Mouse (Mus musculus) gastrocnemius, postnatal 14 days (tissue): ENCODE measurements around the gene Muc4. TPM values are rescaled to one million over a fixed set of nuclear protein-coding genes. Genes with fewer than 3 reads are reported as not detected.

ENCODE experiments used
- DNase-seq: peaks from one replicate; pipeline ENCODE4 v3.0.0; 2021; ENCODE audit warnings: mixed read lengths
- intact Hi-C: fragments of 180-260 bp; cut with DNase I; formaldehyde crosslinking; loops from one replicate; pipeline ENCODE4 v1.15.1; 2025; ENCODE audit warnings: low total_unique reads
- total RNA-seq, 2 experiments: library from RNA; stranded (reverse); gene quantifications; 2 replicates each; pipeline ENCODE4 v1.2.3; 2021

The Muc4 gene
- total RNA-seq, 2 experiments from 2014 or later, result 0.22 to 0.33 TPM

GRCm38 (mm10) chr16:32723767-32724166, 11.9 kb upstream of the Muc4 start:
- no peak for DNase-seq
- intact Hi-C loops, result no loop called here

- DNase-seq, result no peak
- intact Hi-C loops, result no loop called here
Measured at GRCm38 (mm10) chr16:32724259-32724658, 11.4 kb upstream of the Muc4 start.

- intact Hi-C loops, result no loop called here
- DNase-seq, result no peak
Measured at GRCm38 (mm10) chr16:32726501-32726900, 9.2 kb upstream of the Muc4 start.

GRCm38 (mm10) chr16:32728240-32728639, 7.4 kb upstream of the Muc4 start:
- intact Hi-C loops, result no loop called here
- no peak for DNase-seq

GRCm38 (mm10) chr16:32728730-32729129, 7.0 kb upstream of the Muc4 start:
- no peak for DNase-seq
- intact Hi-C loops, result no loop called here

GRCm38 (mm10) chr16:32733213-32733612, 2.5 kb upstream of the Muc4 start:
- intact Hi-C loops, result no loop called here
- no peak for DNase-seq

- intact Hi-C loops, result no loop called here
- no peak for DNase-seq
Measured at GRCm38 (mm10) chr16:32736022-32736421, 336 bp downstream of the Muc4 start.

- no peak for DNase-seq
- intact Hi-C loops, result no loop called here
Measured at GRCm38 (mm10) chr16:32740003-32740663, 4.4 kb downstream of the Muc4 start.

- intact Hi-C loops, result no loop called here
- DNase-seq, result no peak
Measured at GRCm38 (mm10) chr16:32741366-32741765, 5.7 kb downstream of the Muc4 start.

- DNase-seq, result no peak
- intact Hi-C loops, result no loop called here
Measured at GRCm38 (mm10) chr16:32742712-32743111, 7.0 kb downstream of the Muc4 start.

GRCm38 (mm10) chr16:32745852-32746251, 10.2 kb downstream of the Muc4 start:
- no peak for DNase-seq
- intact Hi-C loops, result no loop called here

GRCm38 (mm10) chr16:32750242-32751127, 14.8 kb downstream of the Muc4 start:
- no peak for DNase-seq
- intact Hi-C loops, result no loop called here

GRCm38 (mm10) chr16:32764550-32764949, 28.9 kb downstream of the Muc4 start:
- DNase-seq, result no peak
- intact Hi-C loops, result no loop called here

- no peak for DNase-seq
- intact Hi-C loops, result no loop called here
Measured at GRCm38 (mm10) chr16:32764961-32765360, 29.3 kb downstream of the Muc4 start.

GRCm38 (mm10) chr16:32766904-32767303, 31.2 kb downstream of the Muc4 start:
- DNase-seq, result no peak
- intact Hi-C loops, result no loop called here

GRCm38 (mm10) chr16:32776676-32777075, 41.0 kb downstream of the Muc4 start:
- intact Hi-C loops, result no loop called here
- DNase-seq, result no peak

GRCm38 (mm10) chr16:32778956-32779355, 43.3 kb downstream of the Muc4 start:
- intact Hi-C loops, result no loop called here
- DNase-seq, result no peak

- intact Hi-C loops, result no loop called here
- no peak for DNase-seq
Measured at GRCm38 (mm10) chr16:32783324-32784062, 47.8 kb downstream of the Muc4 start.

- intact Hi-C loops, result no loop called here
Measured at GRCm38 (mm10) chr16:32784840-32785239, 49.2 kb downstream of the Muc4 start.

GRCm38 (mm10) chr16:32790056-32790455, 54.4 kb downstream of the Muc4 start:
- intact Hi-C loops, result no loop called here
- DNase-seq, result no peak

More at GRCm38 (mm10) chr16:32784840-32785239, 49.2 kb downstream of the Muc4 start:
- DNase-seq, result no peak
